Comparison of ENCODE assay signal across 13 mouse cellular contexts in the genomic region with DNA sequence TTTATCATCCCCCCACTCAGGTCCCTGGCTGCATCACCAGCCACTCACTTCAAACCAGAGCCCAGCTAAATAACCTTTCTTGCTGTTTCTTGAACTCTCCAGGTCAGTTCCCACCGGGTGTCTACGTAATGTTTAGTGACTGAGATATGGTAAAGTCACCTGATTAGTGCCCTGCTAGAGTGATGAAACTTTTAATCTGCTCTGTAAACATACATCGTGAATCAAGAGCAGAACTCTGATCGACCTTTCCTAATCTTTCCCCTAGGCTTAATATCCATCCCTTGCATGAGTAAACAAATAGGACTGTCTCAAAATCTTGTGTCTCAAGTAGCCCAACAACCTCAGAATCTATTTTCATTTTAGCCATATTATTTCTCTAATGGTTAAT. TPM values are rescaled to one million over a fixed set of nuclear protein-coding genes. Genes with fewer than 3 reads are reported as not detected.
DNase-seq lines count a peak whose midpoint lies in the region; ATAC-seq lines count a peak whose summit lies in the region.
"Had no signal": no experiment of that assay in that cellular context is flagged by ENCODE, and none has a peak within 500 bp of the region (broad histone marks: within the 10 kb centered on the region; RNA-seq: fewer than 3 reads in every experiment).

No protein-coding gene starts in this region.

- H3K9ac ChIP-seq in heart, embryonic 14.5 days (ENCODE audit: low read length) = peak overlapping the region; percentile 76
- no peak overlapping the region for H3K9ac ChIP-seq in neural tube, embryonic 13.5 days
- peak overlapping the region; percentile 71; the same call in 1 of the 2 replicates for H3K9ac ChIP-seq in liver, embryonic 12.5 days
- H3K9ac ChIP-seq: forebrain, postnatal 0 days; neural tube, embryonic 12.5 days had no signal

- H3K27ac ChIP-seq in heart, embryonic 14.5 days (replicated peaks in 1 of 2; ENCODE audit: control insufficient read depth in 1 of 2, insufficient read depth in 1 of 2, low read depth in 2 of 2, low read length in 2 of 2) = no peak overlapping the region
- no peak overlapping the region for H3K27ac ChIP-seq in neural tube, embryonic 13.5 days (replicated peaks)
- peak overlapping the region; percentile 85; the same call in 1 of the 2 replicates for H3K27ac ChIP-seq in liver, embryonic 12.5 days
- H3K27ac ChIP-seq: neural tube, embryonic 12.5 days had no signal

- H3K4me3 ChIP-seq in heart, embryonic 14.5 days (ENCODE audit: control insufficient read depth in 1 of 2, insufficient read depth in 1 of 2, low read depth in 1 of 2, low read length in 2 of 2) = peak overlapping the region in 1 of 2 experiments; percentile 68; a peak in 1 of 4 replicates
- H3K4me3 ChIP-seq in neural tube, embryonic 13.5 days = no peak overlapping the region
- peak overlapping the region; percentile 67 for H3K4me3 ChIP-seq in liver, embryonic 12.5 days
- H3K4me3 ChIP-seq: neural tube, embryonic 12.5 days had no signal

- peak overlapping the region; percentile 75 for H3K4me2 ChIP-seq in heart, embryonic 14.5 days (ENCODE audit: low read length)
- H3K4me2 ChIP-seq in neural tube, embryonic 13.5 days = peak overlapping the region; percentile 75; the same call in 1 of the 2 replicates
- H3K4me2 ChIP-seq in liver, embryonic 12.5 days = peak overlapping the region; percentile 79

- no peaks in the 10 kb centered on the region for H3K36me3 ChIP-seq in heart, embryonic 14.5 days (ENCODE audit: control insufficient read depth, insufficient read depth, low read length)
- H3K36me3 ChIP-seq in neural tube, embryonic 13.5 days = no peaks in the 10 kb centered on the region
- 0 out of 2 replicates have a peak, but pooled peaks cover 8% of the 10 kb centered on the region for H3K36me3 ChIP-seq in liver, embryonic 12.5 days
- H3K36me3 ChIP-seq: neural tube, embryonic 12.5 days had no signal

- peaks cover 2 to 9% of the 10 kb centered on the region in 2 experiments; a peak in 3 of 4 replicates for H3K4me1 ChIP-seq in heart, embryonic 14.5 days (ENCODE audit: control insufficient read depth in 2 of 2, insufficient read depth in 2 of 2, low read length in 2 of 2)
- peaks cover 11% of the 10 kb centered on the region for H3K4me1 ChIP-seq in neural tube, embryonic 13.5 days (replicated peaks)
- peaks cover 28% of the 10 kb centered on the region for H3K4me1 ChIP-seq in liver, embryonic 12.5 days
- H3K4me1 ChIP-seq: neural tube, embryonic 12.5 days had no signal

- H3K9me3 ChIP-seq in heart, embryonic 14.5 days (ENCODE audit: control insufficient read depth, low read length) = no peaks in the 10 kb centered on the region
- H3K9me3 ChIP-seq in neural tube, embryonic 13.5 days = no peaks in the 10 kb centered on the region
- no peaks in the 10 kb centered on the region for H3K9me3 ChIP-seq in liver, embryonic 12.5 days (replicated peaks)
- H3K9me3 ChIP-seq: neural tube, embryonic 12.5 days had no signal

- ATAC-seq in heart, embryonic 14.5 days (ENCODE audit: insufficient number of reproducible peaks, insufficient read depth, low FRiP score, low read depth) = no peak
- ATAC-seq in neural tube, embryonic 13.5 days (ENCODE audit: low read depth) = no peak
- no peak for ATAC-seq in liver, embryonic 12.5 days
- ATAC-seq: forebrain, postnatal 0 days had no signal

- H3K27me3 ChIP-seq in heart, embryonic 14.5 days (ENCODE audit: control insufficient read depth, insufficient read depth, low read length) = no peaks in the 10 kb centered on the region
- H3K27me3 ChIP-seq in neural tube, embryonic 13.5 days = no peaks in the 10 kb centered on the region
- no peaks in the 10 kb centered on the region for H3K27me3 ChIP-seq in liver, embryonic 12.5 days (replicated peaks)
- H3K27me3 ChIP-seq: neural tube, embryonic 12.5 days had no signal

- intact Hi-C loops in heart, postnatal 36 days (cut with DNase I) = no loop called here

- WGBS in heart, embryonic 14.5 days = 21% methylated on average over 4 of the region's 4 CpGs
- 79% methylated on average over 4 of the region's 4 CpGs for WGBS in neural tube, embryonic 13.5 days
- 45% methylated on average over 4 of the region's 4 CpGs for WGBS in liver, embryonic 12.5 days (ENCODE audit: insufficient replicate concordance)

- no peak for DNase-seq in heart, postnatal 36 days
- no peak for DNase-seq in neural tube, embryonic 10.5 days (ENCODE audit: extremely low spot score, low spot score)
- DNase-seq in yolk sac, embryonic 10.5 days (ENCODE audit: low spot score) = peak; percentile 48
- DNase-seq in adrenal gland, adult 2 months = no peak
- DNase-seq in layer of hippocampus, adult 9-11 months = no peak
- DNase-seq: cerebellum, postnatal 25 days; forebrain, postnatal 0 days; kidney, postnatal 10 days; lung, postnatal 14 days had no signal

RNA-seq across cellular contexts. Expression of gene Nqo2, which starts 1.5 kb away (rescaled TPM):
- 30.0 and 32.7 TPM in 2 replicates for polyA plus RNA-seq in heart, embryonic 14.5 days (2014; fragmentation: Nextera tagmentation; extraction: Ambion mirVana)
- total RNA-seq in heart, postnatal 36 days (2021) = 10 to 100 TPM; 38.3 to 38.5 TPM
- polyA plus RNA-seq in neural tube, embryonic 13.5 days (2015; fragmentation: Nextera tagmentation; extraction: Ambion mirVana) = 11.8 and 16.3 TPM in 2 replicates
- 24.5 and 25.8 TPM in 2 replicates for polyA plus RNA-seq in liver, embryonic 12.5 days (2016; fragmentation: Nextera tagmentation; extraction: Ambion mirVana)
- 10 to 100 TPM; 40.9 to 64.5 TPM for total RNA-seq in adrenal gland, adult 2 months (2021)
- polyA plus RNA-seq in adrenal gland, adult 2 months (2012; rRNA removed) = 2.9 and 4.0 TPM in 2 replicates

RNA-seq across cellular contexts. Expression of gene Ripk1, which starts 36.1 kb away (rescaled TPM):
- polyA plus RNA-seq in heart, embryonic 14.5 days (2014; fragmentation: Nextera tagmentation; extraction: Ambion mirVana) = 8.7 TPM in 2 replicates
- 1 to 10 TPM; 8.2 to 9.6 TPM for total RNA-seq in heart, postnatal 36 days (2021)
- 5.8 and 6.7 TPM in 2 replicates for polyA plus RNA-seq in neural tube, embryonic 13.5 days (2015; fragmentation: Nextera tagmentation; extraction: Ambion mirVana)
- 19.6 and 20.2 TPM in 2 replicates for polyA plus RNA-seq in liver, embryonic 12.5 days (2016; fragmentation: Nextera tagmentation; extraction: Ambion mirVana)
- 10 to 100 TPM; 27.2 to 31.9 TPM for total RNA-seq in adrenal gland, adult 2 months (2021)
- polyA plus RNA-seq in adrenal gland, adult 2 months (2012; rRNA removed) = 12.7 and 12.8 TPM in 2 replicates

RNA-seq across cellular contexts. Expression of gene Serpinb6a, which starts 36.6 kb away (rescaled TPM):
- polyA plus RNA-seq in heart, embryonic 14.5 days (2014; fragmentation: Nextera tagmentation; extraction: Ambion mirVana) = 73.0 and 73.6 TPM in 2 replicates
- total RNA-seq in heart, postnatal 36 days (2021) = 100 to 1,000 TPM; 106 to 112 TPM
- 42.9 and 45.1 TPM in 2 replicates for polyA plus RNA-seq in neural tube, embryonic 13.5 days (2015; fragmentation: Nextera tagmentation; extraction: Ambion mirVana)
- 12.7 and 12.9 TPM in 2 replicates for polyA plus RNA-seq in liver, embryonic 12.5 days (2016; fragmentation: Nextera tagmentation; extraction: Ambion mirVana)
- 100 to 1,000 TPM; 437 to 541 TPM for total RNA-seq in adrenal gland, adult 2 months (2021)
- polyA plus RNA-seq in adrenal gland, adult 2 months (2012; rRNA removed) = 102 and 109 TPM in 2 replicates
